Mouse (Mus musculus) adrenal gland, adult 8-10 months (tissue): ENCODE measurements around the gene Mapk8ip1. TPM values are rescaled to one million over a fixed set of nuclear protein-coding genes. Genes with fewer than 3 reads are reported as not detected.

Experiments used
- DNase-seq: peaks from one replicate; pipeline ENCODE4 v3.0.0; 2022
- total RNA-seq, 4 experiments: library from RNA; stranded (reverse); gene quantifications; 2 replicates each; pipeline ENCODE4 v1.2.4; 2022

Mapk8ip1 gene
- total RNA-seq, 4 experiments from 2014 or later, result 34.6 to 43.3 (median 38.7) TPM

DNA sequence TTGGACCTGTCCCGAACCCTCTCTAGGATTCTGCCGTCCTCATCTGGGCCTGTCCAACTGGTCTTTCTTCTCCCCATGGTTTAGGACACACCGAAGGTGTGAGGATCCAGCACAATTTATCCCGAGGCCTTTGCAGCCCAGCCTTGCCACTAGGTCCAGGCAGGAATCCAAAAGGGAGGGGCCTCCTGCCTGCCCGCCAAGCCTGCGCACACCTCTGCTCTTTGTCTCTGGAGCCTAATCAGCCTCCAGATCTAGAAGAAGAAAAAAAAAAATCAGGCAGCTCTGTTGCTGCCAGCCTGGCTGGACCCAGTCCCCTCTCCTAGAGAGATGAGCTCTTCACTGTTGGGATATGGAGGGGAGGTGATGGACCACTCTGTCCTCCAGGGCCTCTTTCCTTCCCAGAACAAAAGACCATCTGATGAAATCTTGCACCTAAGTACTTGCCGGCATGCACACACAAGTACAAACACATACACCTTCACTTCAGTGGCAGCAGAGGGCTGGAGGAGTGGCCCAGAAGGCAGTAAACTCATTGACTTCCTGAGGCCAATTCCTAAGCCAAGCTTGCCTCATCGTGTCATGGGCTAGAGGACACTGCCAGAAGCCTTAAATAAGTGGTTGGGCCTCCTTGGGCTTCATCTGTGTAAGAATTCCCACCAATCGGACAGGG lies 28.2 kb downstream of the Mapk8ip1 start:
- DNase-seq, result no peak

- no peak for DNase-seq
Observed at GRCm38 (mm10) chr2:92371971-92372690, 28.9 kb downstream of the Mapk8ip1 start.

DNA sequence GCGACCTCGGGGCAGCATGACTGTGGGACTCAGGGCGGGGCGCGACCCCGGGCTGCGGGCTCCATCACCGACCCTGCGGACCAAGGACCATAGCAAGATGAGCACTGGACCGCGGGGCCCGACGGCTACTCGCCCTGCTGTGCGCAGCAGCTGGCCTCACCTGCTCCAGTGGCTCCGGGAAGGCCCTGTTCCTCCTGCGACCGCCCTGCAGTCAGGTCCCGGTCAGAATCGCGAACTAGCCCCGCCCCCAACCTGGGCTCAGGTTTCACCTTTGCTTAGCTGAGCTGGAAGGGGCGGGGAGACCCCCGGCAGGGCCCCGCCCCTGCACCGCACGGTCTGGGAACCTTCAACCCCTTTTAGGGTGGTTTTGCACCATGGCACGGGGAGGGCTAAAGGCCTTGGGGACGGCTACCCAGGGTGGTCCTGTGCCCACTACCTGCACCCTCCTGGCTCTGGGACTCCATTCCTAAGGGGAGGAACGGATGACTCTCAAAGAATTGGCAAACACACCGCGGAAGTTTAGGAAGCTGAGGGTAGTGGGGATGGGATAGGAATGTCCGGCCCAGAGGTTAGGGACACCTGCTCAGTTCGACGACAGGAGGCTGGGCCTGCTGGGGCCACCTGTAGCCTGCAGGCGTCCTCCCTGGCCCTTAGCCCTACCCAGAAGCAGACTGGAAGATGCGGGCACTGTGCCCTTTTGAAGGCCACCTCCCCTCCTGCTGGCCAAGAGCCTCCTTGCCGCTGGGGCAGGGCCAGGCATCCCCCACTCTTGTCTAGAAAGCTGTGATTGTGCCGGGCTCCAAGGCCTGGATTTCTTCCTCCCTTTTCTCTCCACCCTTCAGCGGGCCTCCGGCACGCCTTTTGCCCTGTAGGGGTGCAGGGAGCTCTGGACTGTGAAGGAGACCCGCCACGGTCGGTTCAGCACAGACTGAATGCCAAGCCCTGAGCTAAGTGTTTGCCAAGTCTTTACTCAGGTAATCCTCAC lies 29.9 kb downstream of the Mapk8ip1 start:
- DNase-seq, result no peak

DNA sequence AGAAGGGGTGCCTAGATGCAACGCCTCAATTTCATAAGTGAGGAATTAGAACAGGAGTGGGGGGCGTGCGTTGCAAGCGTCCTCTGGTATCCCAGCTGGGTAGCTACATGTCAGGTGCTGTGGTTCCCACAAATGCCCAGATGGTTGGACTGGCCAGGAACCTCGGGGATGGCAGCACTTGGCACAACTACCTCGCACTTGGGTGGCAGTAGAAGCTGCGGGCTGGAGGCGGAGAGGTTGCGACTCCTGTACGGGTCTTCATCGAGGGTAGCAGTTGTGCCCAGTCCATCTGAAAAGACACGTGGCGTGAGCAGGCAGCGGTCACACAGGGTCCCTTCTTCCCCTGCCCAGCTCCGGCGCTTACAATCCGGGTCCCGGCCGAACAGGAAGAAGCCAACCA lies 30.7 kb downstream of the Mapk8ip1 start:
- DNase-seq, result no peak

DNA sequence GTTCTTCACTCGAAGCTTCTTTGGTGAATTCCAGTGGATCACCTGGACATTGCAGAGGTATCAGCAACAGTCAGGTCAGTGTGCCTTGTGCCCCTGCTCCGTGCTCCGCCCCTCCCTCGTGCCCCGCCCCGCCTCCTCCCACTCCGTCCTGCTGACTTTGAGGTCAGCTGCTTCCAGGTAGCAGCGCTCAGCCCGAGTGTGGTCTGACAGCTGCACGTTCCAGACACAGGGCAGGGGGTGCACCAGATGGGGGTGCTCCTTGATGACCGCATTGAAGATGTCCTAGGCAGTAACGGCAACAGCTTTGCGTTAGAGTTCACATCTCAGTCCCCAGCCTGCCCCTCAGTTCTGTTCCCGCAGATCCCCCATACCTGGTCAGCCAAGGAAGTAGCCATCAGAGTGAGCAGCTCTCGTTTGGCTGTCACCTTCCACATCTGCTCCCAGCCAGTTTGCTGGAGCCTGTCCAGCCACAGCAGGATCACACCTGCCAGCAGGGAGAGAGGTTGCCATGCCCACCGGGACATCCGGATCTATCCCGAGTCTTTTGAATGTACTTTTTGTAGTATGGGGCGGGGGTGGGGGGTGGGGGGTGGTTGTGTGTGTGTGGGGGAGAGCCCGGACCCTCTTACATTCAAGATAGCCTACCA lies 33.6 kb downstream of the Mapk8ip1 start:
- DNase-seq, result no peak

DNA sequence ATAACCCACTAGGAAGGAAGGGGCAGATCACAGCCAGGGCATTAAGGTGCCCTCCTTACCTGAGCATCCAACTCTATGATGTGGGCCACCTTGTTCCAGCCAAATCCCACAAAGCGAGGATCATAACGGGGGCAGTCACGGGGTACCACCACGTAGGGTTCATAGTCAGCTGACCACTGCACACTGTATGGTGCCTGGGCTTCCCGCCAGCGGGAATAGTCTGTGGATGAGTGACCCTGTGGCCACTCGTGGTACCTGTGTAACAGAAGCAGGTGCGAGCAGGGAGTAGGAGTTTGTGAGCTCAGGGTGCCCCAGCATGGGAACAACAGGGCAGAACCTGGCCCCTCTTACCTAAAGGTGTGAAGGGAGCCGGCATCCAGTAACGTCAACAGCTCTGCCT lies 35.5 kb downstream of the Mapk8ip1 start:
- no peak for DNase-seq

GRCm38 (mm10) chr2:92364086-92364485 lies 37.0 kb downstream of the Mapk8ip1 start:
- no peak for DNase-seq

DNA sequence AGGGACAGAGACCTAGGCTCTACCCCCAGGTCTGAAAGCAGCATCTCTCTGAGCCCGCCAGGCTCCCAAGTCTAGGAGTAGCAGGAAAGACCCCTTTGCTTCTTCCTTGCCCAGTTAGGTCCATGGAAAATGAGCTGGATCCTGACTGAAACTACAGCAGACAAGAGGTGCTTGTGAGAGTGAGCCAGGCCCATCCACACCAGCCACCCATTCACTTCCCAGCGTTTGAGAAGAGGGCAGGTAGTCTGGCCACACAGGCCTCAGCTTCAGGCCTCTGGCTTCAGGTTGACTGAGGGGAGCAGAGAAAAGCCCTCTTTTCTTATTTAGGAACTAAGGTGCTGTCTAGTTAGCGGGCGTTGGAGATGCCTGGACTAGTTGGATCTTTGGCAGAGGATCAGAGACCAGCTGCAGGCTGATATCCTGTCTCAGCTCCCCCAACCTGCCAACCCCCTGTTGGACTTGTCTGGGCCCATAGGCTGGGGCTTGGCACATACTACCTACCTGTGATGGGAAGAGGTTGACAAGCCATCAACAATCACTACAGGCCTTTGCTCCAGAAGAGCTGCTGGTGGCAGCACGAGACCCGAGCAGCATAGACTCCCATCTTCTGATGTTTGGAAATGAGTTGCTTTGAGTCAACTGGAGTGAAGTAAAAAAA lies 38.4 kb downstream of the Mapk8ip1 start:
- no peak for DNase-seq

DNA sequence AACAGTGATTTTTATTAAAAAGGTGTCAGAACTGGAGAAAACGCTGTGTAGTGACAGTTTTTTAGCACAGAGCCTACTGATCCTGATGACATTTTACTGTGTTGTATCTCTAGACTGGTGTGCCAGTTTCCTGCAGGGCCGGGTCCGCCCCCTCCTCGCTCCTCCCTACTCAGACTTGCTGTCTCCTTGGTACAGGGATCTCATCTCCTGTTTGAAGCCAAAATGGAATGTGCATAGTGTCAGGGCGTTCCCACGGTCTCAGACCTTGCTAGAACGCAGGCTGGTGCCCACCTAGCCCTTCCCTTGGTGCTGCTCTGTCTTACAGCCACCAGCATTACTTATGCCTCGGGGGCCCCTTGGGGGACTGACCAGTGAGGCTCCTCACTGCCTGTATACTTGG lies 39.3 kb downstream of the Mapk8ip1 start:
- no peak for DNase-seq

DNA sequence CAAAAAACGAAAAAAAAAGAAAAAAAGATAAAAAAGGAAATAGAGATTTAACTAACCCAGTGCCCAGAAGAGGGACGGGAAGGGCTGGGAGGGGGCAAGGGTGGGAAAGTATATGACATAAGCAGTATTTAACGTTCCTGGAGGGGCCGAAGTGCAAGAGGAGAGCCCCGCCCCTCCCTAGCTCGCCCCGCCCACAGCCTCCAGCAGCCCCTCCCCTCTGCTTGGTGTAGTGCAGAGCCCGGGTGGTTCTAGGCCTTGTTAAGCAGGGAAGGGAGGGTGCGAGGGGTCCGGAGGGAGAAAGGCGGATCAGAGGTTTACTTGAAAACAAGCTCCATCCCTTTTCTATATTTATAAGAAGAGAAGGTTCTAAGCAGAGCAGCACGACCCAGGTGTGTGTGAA lies 40.2 kb downstream of the Mapk8ip1 start:
- DNase-seq, result no peak

GRCm38 (mm10) chr2:92360186-92360823 lies 40.8 kb downstream of the Mapk8ip1 start:
- DNase-seq, result no peak

GRCm38 (mm10) chr2:92359301-92359700 lies 41.8 kb downstream of the Mapk8ip1 start:
- no peak for DNase-seq

- no peak for DNase-seq
Observed at GRCm38 (mm10) chr2:92354224-92354623, 46.8 kb downstream of the Mapk8ip1 start.

DNA sequence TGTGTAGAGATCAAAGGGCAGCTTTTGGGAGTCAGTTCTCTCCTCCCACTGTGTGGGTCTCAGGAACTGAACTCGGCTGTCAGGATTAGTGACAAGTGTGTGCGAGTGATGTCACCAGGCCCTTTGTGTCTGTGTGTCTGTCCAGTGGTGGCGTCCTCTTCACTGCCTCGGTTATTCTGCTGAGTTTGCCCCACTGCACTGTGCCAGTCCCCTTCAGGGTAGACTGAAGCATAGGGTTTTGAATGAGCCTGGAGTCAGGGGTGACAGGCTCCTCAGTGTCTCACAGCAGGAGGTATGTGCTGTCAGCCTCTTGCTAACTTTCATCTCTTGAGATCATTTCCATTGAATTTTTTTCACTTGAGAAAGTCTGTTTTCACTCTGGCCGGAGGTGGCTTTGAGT lies 47.7 kb downstream of the Mapk8ip1 start:
- DNase-seq, result no peak

DNA sequence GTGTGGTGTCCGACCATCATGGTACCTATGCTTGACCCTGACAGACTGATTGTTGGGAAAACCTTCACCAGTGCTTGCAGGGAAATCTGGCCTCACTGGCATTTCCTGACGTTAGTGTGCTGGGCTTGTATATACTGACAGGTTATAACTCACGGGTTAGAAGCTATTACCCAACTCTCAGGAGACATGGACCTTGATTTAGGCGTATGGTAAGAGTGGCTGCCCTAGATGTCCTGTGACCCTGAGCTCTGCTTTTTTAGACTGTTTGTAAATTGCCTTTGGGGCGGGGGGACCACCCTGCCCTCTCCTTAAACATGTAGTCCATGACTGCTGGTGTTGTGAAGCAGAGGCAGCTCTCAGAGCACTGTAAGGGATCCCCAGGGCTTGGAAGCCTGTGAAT lies 50.4 kb downstream of the Mapk8ip1 start:
- peak; percentile 75 for DNase-seq

- peak; percentile 91 for DNase-seq
Observed at GRCm38 (mm10) chr2:92349589-92350425, 51.3 kb downstream of the Mapk8ip1 start.

DNA sequence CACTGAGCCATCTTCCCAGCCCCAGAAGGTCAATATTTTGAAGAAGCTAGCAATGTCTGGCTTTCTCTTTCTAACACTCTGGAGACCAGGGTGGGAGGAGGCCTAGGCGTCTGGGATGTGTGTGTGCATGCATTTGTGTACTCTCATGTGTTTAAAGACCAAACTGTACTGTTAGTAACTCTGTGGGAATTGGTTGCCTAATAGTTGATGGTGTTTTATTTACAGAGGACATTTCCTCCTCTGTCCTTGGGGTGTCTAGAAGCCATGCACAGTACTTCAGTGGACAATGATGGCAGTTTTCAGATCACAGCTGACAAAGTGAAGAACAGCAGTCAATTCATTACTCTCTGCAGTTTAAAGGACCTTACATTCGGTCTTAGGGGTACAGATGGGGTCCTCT lies 53.9 kb downstream of the Mapk8ip1 start:
- no peak for DNase-seq

DNA sequence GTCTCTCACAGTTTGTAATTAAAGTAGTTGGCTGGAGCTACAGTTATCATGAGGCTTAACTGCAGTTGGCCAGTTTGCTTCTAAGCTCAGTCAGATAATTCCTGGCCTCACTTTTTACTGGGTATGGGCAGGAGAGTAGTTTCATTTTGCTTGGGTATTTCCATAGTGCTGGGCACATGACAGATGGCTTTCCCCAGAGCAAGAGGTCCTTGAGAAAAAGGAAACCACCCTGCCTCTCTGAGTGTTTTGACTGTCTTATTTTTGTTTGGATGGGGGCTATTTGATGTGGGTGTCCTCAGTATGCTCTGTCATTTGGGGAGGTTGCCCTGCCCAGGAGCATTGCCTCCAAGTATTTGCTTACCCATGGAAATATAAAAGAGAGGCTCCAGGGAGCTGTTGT lies 58.6 kb downstream of the Mapk8ip1 start:
- no peak for DNase-seq
